Mouse (Mus musculus) ovary, postnatal 36 days (tissue): ENCODE results near the gene Col6a6.
A peak's percentile ranks its signal among the peaks of the same experiment; 100 is the strongest.
"Not testable (repeated sequence)": the region's sequence is repeated elsewhere in the genome, so short reads cannot be mapped to it uniquely, and the experiment has no call there.

Experiments
- DNase-seq: peaks from one replicate; pipeline ENCODE4 v3.0.0; 2022; ENCODE audit warnings: low spot score, mixed read lengths

Col6a6 gene

DNA sequence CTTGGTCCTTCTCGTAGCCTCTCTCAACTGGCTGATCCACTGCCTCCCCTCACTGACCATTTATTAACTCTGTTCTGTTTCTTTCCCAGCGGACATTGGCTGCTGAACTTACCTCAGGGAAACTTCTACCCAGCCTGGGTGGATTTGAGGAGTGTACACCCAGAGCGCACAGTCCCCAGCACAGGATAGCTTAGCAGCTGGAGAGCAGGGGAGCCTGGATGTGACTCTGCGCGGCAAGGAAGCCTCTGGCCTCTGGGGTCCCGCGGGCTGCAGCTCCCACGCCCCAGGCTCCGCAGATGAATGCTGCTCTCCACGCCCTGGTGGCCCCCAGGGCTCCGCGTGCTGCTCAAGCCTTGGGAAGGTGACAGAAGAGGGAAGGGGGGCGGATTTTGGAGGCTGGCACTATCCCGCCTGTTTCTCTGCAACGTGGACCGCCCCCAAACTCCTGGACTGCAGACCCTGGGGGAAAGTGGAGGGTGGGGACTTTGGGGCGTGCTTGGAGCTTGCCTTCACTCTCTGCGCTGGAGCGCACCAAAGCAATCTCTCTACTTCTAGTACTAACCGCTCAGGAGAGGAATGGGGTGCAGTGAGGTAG is at the start of gene Col6a6:
Gene Col6a6, minus strand, starts transcription at position 370 of the 595 bp plus-strand sequence.
- no peak for DNase-seq

DNA sequence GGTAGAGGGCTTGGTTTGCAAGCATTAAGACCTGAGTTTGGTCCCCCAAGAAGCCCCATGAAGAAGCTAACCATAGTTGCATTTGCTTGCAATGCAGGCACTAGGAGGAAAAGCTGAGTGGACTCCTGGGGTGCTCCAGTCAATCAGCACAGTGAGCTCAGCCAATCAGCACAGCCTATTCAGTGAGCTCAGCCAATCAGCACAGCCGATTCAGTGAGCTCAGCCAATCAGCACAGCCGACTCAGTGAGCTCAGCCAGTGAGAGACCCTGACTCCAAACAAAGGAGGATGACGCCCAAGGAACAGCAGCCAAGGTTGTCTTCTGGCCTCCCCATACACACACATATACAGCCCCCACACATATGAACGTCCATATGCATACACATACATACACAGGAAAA is 48.2 kb upstream of the Col6a6 start:
- DNase-seq = no peak

DNA sequence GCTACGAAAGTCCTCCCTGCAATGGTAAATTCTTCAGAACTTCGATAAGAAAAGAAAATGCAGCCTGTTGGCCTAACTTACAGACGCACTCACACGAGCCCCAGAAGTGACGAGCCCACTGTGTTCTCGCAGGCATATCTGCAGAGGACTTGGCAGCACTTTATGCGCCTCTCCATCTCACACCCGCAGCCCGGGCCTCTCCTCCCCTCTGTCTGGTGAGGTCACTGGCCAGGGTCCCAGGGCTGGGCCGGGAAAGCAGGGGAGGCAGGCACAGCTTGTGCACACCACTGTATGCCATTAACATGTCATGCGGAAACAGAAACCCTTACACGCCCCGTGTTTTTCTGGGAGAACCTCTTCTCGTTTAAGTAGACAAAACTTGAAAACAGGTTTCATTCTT is 43.7 kb upstream of the Col6a6 start:
- DNase-seq = peak; percentile 21

DNA sequence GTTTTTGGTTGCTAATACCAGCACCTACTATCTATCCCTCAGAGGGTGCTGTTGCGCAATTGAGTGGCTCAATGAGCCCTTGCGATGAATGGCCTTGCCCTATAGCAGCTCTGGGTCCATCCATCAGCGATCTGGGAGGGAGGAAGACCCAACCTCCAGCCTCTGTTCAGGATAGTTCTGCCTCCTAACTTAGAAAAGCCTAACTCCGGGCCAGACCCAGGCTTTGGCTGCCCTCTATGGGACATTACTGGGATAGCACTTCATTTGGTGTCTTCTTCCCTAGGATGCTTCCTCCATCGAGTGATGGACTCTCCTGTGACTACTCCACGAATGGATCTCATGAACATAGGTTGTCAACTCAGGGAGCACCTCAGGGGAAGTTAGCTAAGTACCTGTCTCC is 29.8 kb upstream of the Col6a6 start:
- DNase-seq = peak; percentile 39

DNA sequence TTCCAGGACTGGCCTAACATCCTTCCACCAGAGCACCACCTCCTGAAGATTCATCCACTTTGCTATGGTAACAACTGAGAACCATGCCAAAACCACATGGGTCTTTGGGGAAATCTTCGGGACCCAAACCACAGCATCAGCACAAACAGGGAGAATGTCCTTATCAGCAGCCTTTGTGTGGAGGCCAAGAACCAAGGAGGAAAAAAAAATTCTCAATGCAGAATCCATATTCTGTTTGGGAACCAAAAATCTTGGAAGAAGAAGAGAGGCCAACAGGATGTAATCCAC is 24.8 kb upstream of the Col6a6 start:
- no peak for DNase-seq

DNA sequence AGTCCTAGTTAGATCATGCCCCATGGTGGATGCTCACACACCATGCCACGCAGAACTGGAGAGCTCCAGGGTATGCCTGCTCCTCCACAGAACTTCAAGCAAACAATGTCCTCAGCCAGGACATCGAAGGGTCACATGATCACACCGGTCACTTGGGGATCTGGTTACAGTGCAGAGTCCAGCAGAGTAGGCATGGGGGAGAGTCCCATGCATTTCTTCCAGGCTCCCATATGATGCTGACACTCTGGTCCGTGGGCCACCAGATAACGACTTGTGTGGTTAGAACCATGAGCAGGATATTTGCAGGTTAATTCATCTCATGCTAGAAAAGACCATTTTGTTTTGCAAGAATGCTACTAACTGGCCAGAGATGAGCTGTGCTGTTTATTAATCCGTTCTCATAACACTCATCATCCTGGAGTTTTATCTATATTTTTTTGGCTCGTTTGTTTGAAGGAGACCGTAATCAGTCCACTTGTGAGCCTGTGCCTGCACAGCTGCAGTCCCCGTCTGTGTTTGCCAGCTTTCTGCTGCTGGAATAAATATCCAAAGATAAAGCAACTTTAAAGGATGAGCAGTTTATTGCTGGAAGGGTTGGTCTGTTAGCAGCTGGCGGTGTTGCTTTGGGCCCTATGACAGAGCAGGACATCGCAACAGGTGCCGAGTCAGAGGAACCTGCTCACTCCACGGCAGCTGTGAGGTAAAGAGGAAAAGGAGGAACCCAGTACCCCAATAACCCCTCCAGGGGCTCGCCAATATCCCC is 24.2 kb upstream of the Col6a6 start:
- DNase-seq = peak; percentile 6

DNA sequence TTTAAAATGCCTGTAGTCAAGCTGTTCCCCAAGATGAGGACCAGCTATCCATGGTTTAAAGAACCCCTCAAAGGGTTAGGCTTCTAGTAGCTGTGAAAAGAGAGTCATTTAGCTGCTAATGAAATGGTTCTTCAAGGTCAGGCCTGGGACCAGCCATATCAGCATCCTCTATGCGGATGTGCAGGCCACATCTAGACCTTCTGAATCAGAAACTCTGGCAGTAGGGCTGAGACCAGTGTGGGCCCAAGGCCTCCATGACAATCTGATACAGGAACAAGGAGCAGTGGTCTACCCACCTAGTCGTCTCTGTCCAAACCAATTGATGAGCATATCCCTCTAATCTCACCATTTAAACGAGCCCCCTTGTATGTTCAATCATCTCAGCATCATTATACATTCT is 23.1 kb upstream of the Col6a6 start:
- DNase-seq = no peak

DNA sequence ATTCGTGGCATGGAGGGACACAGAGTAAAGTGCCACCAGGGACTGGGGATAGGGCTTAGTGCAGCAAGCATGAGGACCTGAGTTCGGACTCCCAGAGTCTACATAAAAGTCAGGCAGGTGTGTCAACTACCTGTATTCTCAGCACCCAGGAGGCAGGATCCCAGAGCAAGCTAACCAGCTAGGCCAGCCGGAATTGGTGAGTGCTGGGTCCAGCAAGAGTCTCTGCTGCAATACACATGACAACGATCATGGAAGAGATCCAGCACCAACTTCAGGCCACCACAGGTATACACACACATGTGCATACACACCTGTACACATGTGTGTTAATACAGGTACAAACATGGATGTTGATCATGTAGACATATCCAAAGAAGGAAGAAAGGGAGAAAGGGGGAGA is 20.4 kb upstream of the Col6a6 start:
- DNase-seq = no peak

DNA sequence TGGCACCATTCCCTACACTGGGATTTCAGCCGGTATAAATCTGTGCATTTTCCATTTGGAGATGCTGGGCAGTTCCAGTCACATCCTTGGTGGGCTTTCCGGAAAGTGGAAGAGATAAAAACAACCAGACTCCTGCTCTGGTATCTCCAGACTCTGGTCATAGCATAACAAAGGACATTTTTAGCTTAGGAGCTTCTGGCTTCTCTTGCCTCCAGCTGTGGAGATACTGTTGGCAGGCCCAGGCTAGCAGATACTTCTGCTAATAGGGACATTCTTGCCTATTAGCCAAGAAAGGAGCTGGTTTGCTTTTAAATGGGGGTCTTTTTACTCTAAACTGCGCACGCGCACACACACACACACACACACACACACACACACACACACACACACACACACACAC is 19.3 kb upstream of the Col6a6 start:
- no peak for DNase-seq

DNA sequence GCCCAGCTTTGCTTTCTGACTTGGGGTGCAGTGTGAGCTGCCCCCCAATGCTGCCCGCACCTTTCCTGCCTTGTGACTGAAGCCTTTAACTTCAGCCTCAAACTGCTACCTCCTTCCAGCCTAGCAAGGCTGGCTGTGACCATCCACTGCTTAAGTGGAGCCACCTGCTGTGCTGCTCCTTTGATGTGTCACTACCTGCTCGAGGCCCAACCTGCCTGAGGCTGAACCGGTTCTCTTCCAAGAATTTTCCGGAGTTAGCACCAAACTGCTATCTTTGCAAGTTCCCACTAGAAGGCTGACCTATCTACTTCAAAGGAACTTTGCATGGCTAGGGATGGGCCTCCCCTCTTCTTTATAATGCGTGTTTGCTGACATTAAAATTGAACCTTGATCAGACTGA is 13.4 kb upstream of the Col6a6 start:
- not testable (repeated sequence) for DNase-seq

DNA sequence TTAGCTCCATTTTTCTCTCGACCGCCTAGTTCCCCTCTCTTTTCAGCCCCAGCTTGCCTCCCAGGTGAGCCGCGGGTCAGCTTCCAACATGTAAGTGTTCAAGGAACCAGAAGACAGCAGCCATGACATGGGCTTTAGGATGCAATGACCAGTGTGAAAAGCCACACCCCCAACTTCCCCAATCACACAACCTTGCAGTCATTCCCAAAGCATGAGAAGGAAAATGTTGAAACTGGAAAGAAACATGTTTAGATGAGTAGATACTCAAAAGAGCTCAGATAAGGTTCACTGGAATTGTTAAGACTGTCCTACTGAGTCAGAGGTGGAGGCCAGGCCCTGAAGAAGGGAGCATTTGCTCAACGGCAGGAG is 11.2 kb upstream of the Col6a6 start:
- DNase-seq = no peak

DNA sequence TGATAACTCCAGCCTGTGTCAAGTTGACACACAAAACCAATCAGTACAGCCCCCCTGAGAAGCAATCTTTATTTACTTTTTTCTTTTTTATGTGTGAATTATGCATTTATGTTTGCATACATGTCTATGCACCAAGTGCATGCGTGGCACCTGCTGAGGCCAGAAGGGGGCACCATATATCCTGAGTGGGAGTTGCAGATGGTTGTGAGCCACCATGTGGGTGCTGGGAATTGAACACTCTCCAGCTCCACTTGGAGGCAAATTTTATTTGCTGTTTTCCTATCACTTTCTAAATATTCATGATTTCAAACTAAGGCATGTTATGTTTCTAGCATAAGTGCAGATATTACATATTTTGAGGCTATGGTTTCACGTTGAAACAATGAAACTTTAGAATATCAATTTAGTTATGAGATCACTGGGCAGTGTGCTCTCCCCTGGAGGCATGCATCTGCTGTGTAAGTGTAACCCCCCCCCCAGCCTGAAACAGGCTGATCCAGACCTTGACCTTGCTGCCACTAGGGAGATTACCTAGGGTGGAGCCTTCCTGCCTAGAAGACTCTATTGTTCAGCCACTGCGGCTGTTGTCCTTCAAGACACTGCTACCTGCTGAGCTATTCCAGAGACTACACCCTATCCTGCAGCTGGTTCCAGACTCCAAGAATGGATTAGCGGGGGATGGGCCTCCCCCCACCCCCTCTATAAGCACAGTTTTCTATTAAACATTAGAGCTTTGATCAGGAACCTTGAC is 10.6 kb upstream of the Col6a6 start:
- no peak for DNase-seq

DNA sequence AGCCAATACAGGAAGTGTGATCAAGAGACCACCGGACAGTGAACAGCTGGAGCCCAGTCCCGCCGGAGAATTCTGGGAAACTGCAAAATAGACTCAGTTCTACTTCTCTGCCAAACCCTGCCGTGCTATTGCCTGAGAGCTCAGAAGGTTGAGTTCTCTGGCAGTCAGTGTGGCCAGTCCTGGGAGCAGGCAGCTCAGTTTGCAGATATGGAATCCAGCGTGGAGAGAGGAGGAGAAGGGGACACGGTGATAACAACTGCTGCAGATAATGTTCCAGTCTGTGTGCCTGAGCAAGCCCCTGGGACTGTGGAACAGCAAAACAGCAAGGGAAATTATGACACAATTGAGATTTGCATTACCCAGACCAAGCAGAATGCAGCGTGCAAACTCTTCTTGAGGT is 7.6 kb upstream of the Col6a6 start:
- no peak for DNase-seq

DNA sequence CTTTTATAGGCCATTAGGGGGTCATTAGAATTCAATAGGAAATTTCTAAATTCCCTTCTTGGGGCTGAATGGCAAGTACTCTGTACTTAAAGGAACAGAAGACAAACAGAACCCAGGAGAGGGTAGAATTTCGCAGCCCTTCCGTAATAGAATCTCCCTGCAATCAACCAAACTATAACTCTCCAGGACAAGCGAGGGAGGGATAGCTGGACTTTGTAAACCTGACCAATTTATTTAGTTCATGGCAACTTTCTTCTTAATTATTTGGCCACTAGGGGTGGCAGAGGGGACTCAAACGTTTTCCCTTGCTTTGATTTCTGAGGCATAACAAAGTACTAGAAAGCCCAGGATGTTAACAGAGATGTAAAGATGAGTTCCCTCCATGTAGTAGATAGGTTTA is 6.8 kb upstream of the Col6a6 start:
- DNase-seq = no peak

DNA sequence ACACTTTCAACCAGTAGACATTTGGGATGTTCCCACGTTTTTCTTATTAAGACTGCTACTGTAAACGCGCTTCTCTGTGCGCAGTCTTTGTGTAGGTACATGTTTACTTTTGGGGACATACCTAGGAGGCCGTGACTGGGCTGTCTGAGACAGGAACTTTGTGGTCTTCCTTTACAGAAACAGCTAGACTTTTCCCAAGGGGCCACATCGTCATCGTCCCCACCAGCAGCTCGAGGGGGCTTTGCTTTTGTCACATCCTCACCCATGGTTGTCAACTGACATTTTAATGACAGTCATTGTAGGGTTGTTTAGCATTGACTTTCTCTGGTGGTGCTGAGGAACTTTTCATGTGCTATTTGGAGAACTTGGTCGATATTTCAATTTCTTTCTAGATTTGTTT is 3.3 kb upstream of the Col6a6 start:
- no peak for DNase-seq

DNA sequence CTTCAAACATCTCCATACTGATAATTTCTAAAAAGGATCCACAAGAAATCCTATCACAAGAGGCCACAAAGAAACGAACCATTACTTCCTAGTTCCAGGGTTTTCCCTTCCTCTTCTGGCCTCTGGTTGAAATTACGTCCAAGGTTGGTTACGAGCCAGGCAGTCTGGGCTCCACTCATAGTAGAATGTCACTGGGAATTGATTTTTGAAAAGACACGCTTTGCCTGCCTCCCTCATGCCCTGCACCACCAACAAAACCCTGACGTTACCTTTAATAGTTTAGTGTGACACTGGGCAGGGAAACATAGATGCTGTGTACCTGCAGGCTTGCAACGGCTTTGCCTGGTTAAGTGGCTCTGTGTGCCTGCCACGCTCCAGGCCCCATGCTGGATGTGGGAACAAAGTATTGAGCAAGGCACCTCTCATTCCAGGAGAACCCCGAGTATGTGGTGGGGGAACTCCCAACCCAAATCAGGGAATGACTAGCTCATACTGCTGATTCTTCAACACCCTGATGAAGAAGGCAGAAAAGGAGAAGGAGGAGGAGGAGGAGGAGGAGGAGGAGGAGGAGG is 798 bp downstream of the Col6a6 start:
- DNase-seq = no peak

DNA sequence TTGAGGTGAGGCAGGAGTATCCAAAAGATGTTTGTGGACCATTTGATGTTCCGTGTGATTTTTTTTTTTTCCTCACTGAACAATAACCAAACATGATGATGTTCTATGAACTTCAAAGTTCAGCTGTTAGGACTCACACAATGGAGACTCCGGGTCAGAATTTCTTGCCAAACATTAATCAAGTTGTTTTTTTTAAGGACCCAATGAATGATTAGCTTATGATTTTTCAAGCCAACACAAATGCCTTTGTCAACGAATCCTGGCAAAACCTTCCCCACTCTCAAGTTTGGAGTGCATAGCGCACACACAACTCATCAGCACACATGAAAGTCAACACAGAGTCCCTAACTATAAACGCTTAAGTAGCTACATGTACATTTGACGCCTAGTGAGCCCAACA is 7.2 kb downstream of the Col6a6 start:
- DNase-seq = no peak

DNA sequence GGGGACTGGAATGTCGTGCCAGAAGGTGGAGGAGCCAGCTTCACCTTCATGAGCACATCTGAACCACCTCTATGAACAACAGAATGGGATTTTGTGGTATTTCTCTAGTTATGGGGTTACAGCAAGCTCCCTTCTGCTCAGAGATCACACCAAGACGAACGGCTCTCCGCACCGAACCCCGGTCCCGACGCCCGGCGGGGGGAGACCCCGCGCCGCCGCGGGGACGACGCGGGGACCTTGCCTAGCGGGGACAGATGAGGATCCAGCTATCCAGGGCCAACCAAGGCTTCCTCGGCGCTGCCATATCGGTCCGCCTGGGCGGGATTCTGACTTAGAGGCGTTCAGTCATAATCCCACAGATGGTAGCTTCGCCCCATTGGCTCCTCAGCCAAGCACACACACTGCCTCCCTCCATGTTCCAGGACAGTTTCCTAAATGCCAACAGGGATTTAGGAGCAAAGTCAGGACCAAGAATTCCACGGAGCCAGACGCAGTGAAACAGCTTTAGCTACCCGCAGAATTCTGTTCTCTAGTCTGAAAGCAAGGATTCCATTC is 8.7 kb downstream of the Col6a6 start:
- no peak for DNase-seq

DNA sequence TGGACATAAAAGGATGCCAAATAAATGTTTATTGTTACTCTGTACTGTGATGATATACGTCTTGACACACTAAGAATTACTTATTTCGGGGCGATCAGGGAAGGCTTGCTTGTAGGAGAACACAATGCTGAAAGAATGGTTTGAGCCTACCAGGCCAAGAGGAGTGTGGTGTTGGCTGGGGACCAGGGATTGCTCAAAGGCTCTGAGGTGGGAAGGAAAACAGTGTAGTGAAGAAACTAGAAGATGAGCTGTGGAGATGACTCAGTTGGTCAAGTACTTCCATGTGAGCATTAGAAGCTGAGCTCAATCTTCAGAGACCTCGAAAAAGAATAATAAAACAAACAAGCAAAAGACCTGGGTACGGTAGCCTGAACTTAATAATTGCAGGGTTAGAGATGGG is 13.5 kb downstream of the Col6a6 start:
- no peak for DNase-seq

DNA sequence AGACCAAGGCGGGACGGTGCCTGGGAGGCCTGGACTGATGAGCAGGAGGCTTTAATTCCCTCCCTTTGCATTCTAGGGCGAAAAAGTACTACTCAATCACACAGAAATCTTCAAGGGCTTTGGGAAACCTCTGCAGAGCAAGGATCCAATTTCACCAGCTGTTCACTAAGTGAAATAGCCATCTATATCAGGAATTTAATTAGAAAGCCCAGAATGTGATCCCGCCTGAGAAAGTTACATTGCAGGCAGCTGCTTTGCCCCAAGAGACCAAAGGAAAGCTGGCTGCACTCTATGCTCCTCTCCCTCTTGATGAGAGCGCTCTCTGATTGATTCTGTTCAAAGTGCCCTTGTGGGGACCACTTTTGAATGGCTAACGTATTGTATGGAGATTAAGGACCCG is 16.5 kb downstream of the Col6a6 start:
- DNase-seq = no peak

DNA sequence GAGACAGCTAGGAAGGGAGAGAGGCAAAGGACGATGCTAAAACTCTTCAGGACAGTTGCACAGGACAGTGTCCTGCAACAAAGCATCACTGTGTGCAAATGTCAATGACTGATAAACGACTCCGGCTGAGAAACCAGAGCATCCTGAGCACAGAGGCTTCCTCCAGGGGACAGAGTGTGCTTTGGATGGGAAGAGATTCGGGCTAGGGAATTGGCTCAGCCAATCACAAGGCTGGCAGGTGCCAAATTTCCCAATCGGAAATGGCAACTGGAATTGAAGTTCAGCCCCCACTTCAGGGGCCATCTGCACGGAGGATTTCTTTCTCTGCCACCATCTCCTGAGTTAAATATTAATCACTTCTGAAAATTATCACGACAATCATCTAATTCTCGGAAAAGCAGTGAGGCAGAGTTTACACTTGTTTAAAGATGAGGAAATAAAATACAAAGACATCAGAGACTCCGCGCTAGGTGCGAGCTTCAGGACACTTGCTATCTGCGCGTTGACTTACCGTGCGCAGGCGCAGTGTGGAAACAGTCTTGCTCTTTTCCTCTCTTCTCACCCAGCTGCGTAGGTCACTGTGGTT is 18.9 kb downstream of the Col6a6 start:
- no peak for DNase-seq

DNA sequence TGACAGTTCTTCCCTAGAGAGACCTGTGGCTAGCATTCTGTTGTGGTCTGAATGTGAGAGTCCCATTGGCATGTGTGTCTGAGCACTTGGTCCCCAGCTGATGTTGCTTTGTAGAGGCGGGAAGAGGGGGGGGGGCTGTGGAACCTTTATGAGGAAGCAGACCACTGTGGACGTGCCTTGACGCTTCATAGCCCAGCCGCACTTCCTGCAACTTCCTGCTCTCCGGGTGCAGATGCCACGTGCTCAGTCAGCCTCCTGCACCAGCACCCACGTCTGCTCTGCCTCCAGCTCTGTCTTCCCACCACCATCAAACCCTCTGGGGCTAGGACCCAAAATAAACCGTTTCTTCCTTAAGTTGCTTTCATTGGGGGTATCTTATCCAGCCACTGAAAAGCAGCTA is 24.5 kb downstream of the Col6a6 start:
- DNase-seq = no peak

DNA sequence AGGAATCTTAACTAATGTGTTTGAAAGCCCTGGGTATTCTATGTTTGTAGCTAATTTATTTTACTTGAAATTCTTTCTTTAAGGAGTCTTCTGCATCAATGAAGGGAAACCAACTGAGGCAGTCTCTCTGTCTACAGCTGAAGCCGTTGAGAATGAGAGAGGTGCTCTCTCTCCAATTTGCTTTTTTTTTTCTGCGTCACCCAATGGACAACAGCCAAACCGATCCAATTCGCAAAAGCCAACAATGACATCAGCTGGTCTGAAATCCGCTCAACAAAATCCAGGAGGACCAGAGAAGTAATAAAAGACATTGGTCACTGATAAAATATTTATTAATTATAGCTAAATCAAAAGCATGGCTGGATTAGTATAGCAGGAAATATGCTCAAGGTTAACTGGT is 26.5 kb downstream of the Col6a6 start:
- no peak for DNase-seq
